Mouse (Mus musculus) left cerebral cortex, adult 18-20 months (tissue): ENCODE measurements around the gene Itgbl1. TPM values are rescaled to one million over a fixed set of nuclear protein-coding genes. Genes with fewer than 3 reads are reported as not detected.
A peak's percentile ranks its signal among the peaks of the same experiment; 100 is the strongest.
"Not testable (repeated sequence)": the region's sequence is repeated elsewhere in the genome, so short reads cannot be mapped to it uniquely, and the experiment has no call there.

Source experiments
- DNase-seq, 2 experiments: peaks; one replicate each; pipeline ENCODE4 v3.0.0; 2021 to 2022; ENCODE audit warnings: low spot score in 2 of 2, mixed read lengths in 1 of 2
- long read RNA-seq, 2 experiments: library from polyadenylated mRNA; stranded (forward); transcript quantifications; one replicate each; pipeline ENCODE4 v2.0.0; 2021
- total RNA-seq, 2 experiments: library from RNA; stranded (reverse); gene quantifications; 2 replicates each; pipeline ENCODE4 v1.2.3; 2021

Gene Itgbl1
- 1 to 10 TPM; 1.3 to 1.9 TPM for total RNA-seq
- long read RNA-seq, experiment 1, full-length matches to known transcripts, result 2 of 2 reads
- long read RNA-seq, experiment 1, partial matches to known transcripts, result 0 of 2 reads
- long read RNA-seq, experiment 1, other reads (novel, unspliced or antisense), result 0 of 2 reads
- long read RNA-seq, experiment 2, partial matches to known transcripts, result 0 of 1 reads
- long read RNA-seq, experiment 2, other reads (novel, unspliced or antisense), result 1 of 1 reads

GRCm38 (mm10) chr14:123659921-123660385 is at the start of gene Itgbl1:
Gene Itgbl1 (plus strand): TSS chr14:123659971.
- DNase-seq, result peak; percentile 29 to 53

GRCm38 (mm10) chr14:123622969-123623368 is 36.8 kb upstream of the Itgbl1 start:
- no peak for DNase-seq

GRCm38 (mm10) chr14:123626501-123627179 is 33.1 kb upstream of the Itgbl1 start, which contains the start of gene Nalcn:
Gene Nalcn (minus strand): TSS chr14:123627144.
- DNase-seq, result peak; percentile 51 to 72

- peak in 1 of 2 experiments; percentile 4 for DNase-seq
These were observed 32.6 kb upstream of the Itgbl1 start for GRCm38 (mm10) chr14:123627180-123627562.

GRCm38 (mm10) chr14:123661091-123661491 is 1.3 kb downstream of the Itgbl1 start:
- no peak for DNase-seq

GRCm38 (mm10) chr14:123662386-123662785 is 2.6 kb downstream of the Itgbl1 start:
- no peak for DNase-seq

- no peak for DNase-seq
These were observed 3.4 kb downstream of the Itgbl1 start for GRCm38 (mm10) chr14:123663206-123663605.

GRCm38 (mm10) chr14:123664451-123664850 is 4.7 kb downstream of the Itgbl1 start:
- no peak for DNase-seq

- not testable (repeated sequence) for DNase-seq
These were observed 11.3 kb downstream of the Itgbl1 start for GRCm38 (mm10) chr14:123671076-123671475.

- no peak for DNase-seq
These were observed 18.3 kb downstream of the Itgbl1 start for GRCm38 (mm10) chr14:123678091-123678490.

GRCm38 (mm10) chr14:123714751-123715150 is 55.0 kb downstream of the Itgbl1 start:
- no peak for DNase-seq

- DNase-seq, result no peak
These were observed 82.3 kb downstream of the Itgbl1 start for GRCm38 (mm10) chr14:123742055-123742454.

GRCm38 (mm10) chr14:123751017-123751416 is 91.2 kb downstream of the Itgbl1 start:
- no peak for DNase-seq

GRCm38 (mm10) chr14:123759534-123759933 is 99.8 kb downstream of the Itgbl1 start:
- DNase-seq, result no peak

GRCm38 (mm10) chr14:123760079-123760478 is 100.3 kb downstream of the Itgbl1 start:
- peak; percentile 2 to 18 for DNase-seq

GRCm38 (mm10) chr14:123801744-123802143 is 142.0 kb downstream of the Itgbl1 start:
- no peak for DNase-seq

- peak in 1 of 2 experiments; percentile 3 for DNase-seq
These were observed 177.9 kb downstream of the Itgbl1 start for GRCm38 (mm10) chr14:123837662-123838061.

- DNase-seq, result peak in 1 of 2 experiments; percentile 6
These were observed 184.1 kb downstream of the Itgbl1 start for GRCm38 (mm10) chr14:123843675-123844425.

- no peak for DNase-seq
These were observed 204.8 kb downstream of the Itgbl1 start for GRCm38 (mm10) chr14:123864531-123864930.

- no peak for DNase-seq
These were observed 206.3 kb downstream of the Itgbl1 start for GRCm38 (mm10) chr14:123865779-123866726.

GRCm38 (mm10) chr14:123927903-123928302 is 268.1 kb downstream of the Itgbl1 start:
- no peak for DNase-seq
